Mouse (Mus musculus): ENCODE measurements around the gene Bfsp1.

GRCm38 (mm10) chr2:143876026-143876425 is 13.1 kb upstream of the Bfsp1 start:
- no peak for TF ChIP-seq CTCF (conservative IDR thresholded peaks at IDR 0.05; ENCODE audit: insufficient read depth, insufficient read length, low read depth, low read length)
- TF ChIP-seq POLR2A (IDR thresholded peaks at IDR 0.05; ENCODE audit: low read depth, low read length), result no peak
